Mouse (Mus musculus) neural tube, embryonic 12.5 days (tissue): ENCODE data around the gene Grhl1. TPM values are rescaled to one million over a fixed set of nuclear protein-coding genes. Genes with fewer than 3 reads are reported as not detected.
"Not testable (repeated sequence)": the region's sequence is repeated elsewhere in the genome, so short reads cannot be mapped to it uniquely, and the experiment has no call there.

Experiments
- ATAC-seq: fragments of 200-750 bp; cut with Nextera tagmentation; 2 replicates; pipeline ENCODE4 v1.8.0; 2017; ENCODE audit warnings: low read depth, mild to moderate bottlenecking, moderate TSS enrichment, moderate library complexity; ENCODE audit not compliant: low FRiP score
- H3K27ac ChIP-seq: fragments of 300-500 bp; sonication (generic); 2 replicates; pipeline ENCODE4 v1.5.1; 2016
- H3K27me3 ChIP-seq: fragments of 300-500 bp; sonication (generic); replicated peaks from 2 replicates; pipeline ENCODE4 v1.6.1; 2016; ENCODE audit warnings: mild to moderate bottlenecking
- H3K36me3 ChIP-seq: fragments of 300-500 bp; sonication (generic); 2 replicates; pipeline ENCODE4 v1.6.1; 2016; ENCODE audit warnings: mild to moderate bottlenecking
- H3K4me1 ChIP-seq: fragments of 300-500 bp; sonication (generic); 2 replicates; pipeline ENCODE4 v1.6.1; 2016
- H3K4me2 ChIP-seq: fragments of 300-500 bp; sonication (generic); replicated peaks from 2 replicates; pipeline ENCODE4 v1.6.1; 2016; ENCODE audit warnings: mild to moderate bottlenecking
- H3K4me3 ChIP-seq: fragments of 300-500 bp; sonication (generic); 2 replicates; pipeline ENCODE4 v1.5.1; 2016
- H3K9ac ChIP-seq: fragments of 300-500 bp; sonication (generic); 2 replicates; pipeline ENCODE4 v1.6.1; 2016; ENCODE audit warnings: mild to moderate bottlenecking
- H3K9me3 ChIP-seq: fragments of 300-500 bp; sonication (generic); 2 replicates; pipeline ENCODE4 v1.6.1; 2016; ENCODE audit warnings: mild to moderate bottlenecking
- WGBS: fragments of 180-500 bp; shearing (Covaris S2); methylation state at CpG from one replicate; pipeline ENCODE4 v1.1.7; 2016; 5-methylcytosine and 5-hydroxymethylcytosine counted together
- polyA plus RNA-seq: library from polyadenylated mRNA; unstranded; fragments of >200 nt; fragmentation: Nextera tagmentation; extraction: Ambion mirVana; gene quantifications from 2 replicates; pipeline ENCODE4 v1.2.1, GENCODE M21; 2016

The Grhl1 gene
- polyA plus RNA-seq = 0.50 and 0.55 TPM in 2 replicates

GRCm38 (mm10) chr12:24571523-24572392 is at the start of gene Grhl1:
Gene Grhl1 (plus strand): TSS chr12:24572283.
- WGBS = 2% methylated on average over 64 of the region's 64 CpGs
- Histone ChIP-seq H3K27ac (no peak within 1 kb of the TSS), H3K4me2 (peak within 1 kb of the TSS; percentile 85), H3K4me3 (peak within 1 kb of the TSS; percentile 68), H3K4me1 (no peaks in the 10 kb centered on the region), H3K27me3 (peaks cover 37% of the 10 kb centered on the region), H3K9ac (peak within 1 kb of the TSS; percentile 61), H3K9me3 (no peaks in the 10 kb centered on the region), H3K36me3 (no peaks in the 10 kb centered on the region)
- ATAC-seq = peak; percentile 99

- not testable (repeated sequence) for H3K4me2 ChIP-seq, ATAC-seq, H3K9me3 ChIP-seq, H3K9ac ChIP-seq, H3K4me3 ChIP-seq, H3K4me1 ChIP-seq, H3K27me3 ChIP-seq, H3K27ac ChIP-seq
- 93% methylated on average over 7 of the region's 7 CpGs for WGBS
- peaks cover 13% of the 10 kb centered on the region for H3K36me3 ChIP-seq
Measured at GRCm38 (mm10) chr12:24525065-24525464, 47.0 kb upstream of the Grhl1 start.

- Histone ChIP-seq H3K4me1 (no peaks in the 10 kb centered on the region), H3K27ac (no peak overlapping the region), H3K9me3 (no peaks in the 10 kb centered on the region), H3K4me3 (no peak overlapping the region), H3K4me2 (no peak overlapping the region), H3K9ac (no peak overlapping the region), H3K27me3 (no peaks in the 10 kb centered on the region), H3K36me3 (peaks cover 12% of the 10 kb centered on the region)
- no peak for ATAC-seq
- 73% methylated on average over 5 of the region's 5 CpGs for WGBS
Measured at GRCm38 (mm10) chr12:24536390-24536789, 35.7 kb upstream of the Grhl1 start.

GRCm38 (mm10) chr12:24537201-24537600 is 34.9 kb upstream of the Grhl1 start:
- Histone ChIP-seq H3K36me3 (peaks cover 8% of the 10 kb centered on the region), H3K9me3 (no peaks in the 10 kb centered on the region), H3K4me3 (no peak overlapping the region), H3K27ac (no peak overlapping the region), H3K27me3 (no peaks in the 10 kb centered on the region), H3K9ac (no peak overlapping the region), H3K4me2 (no peak overlapping the region), H3K4me1 (no peaks in the 10 kb centered on the region)
- 56% methylated on average over 2 of the region's 2 CpGs for WGBS
- no peak for ATAC-seq

- H3K9me3 ChIP-seq = no peaks in the 10 kb centered on the region
- H3K27ac ChIP-seq = no peak overlapping the region
- WGBS = 78% methylated on average over 4 of the region's 4 CpGs
- no peak for ATAC-seq
- H3K9ac ChIP-seq = no peak overlapping the region
- H3K4me1 ChIP-seq = no peaks in the 10 kb centered on the region
- no peak overlapping the region for H3K4me2 ChIP-seq
- H3K27me3 ChIP-seq = no peaks in the 10 kb centered on the region
- H3K36me3 ChIP-seq = peaks cover 5% of the 10 kb centered on the region
- H3K4me3 ChIP-seq = no peak overlapping the region
Measured at GRCm38 (mm10) chr12:24537965-24538364, 34.1 kb upstream of the Grhl1 start.

GRCm38 (mm10) chr12:24541426-24542154 is 30.5 kb upstream of the Grhl1 start:
- no peaks in the 10 kb centered on the region for H3K27me3 ChIP-seq
- ATAC-seq = no peak
- H3K4me3 ChIP-seq = no peak overlapping the region
- H3K27ac ChIP-seq = no peak overlapping the region
- H3K36me3 ChIP-seq = peaks cover 19% of the 10 kb centered on the region
- no peaks in the 10 kb centered on the region for H3K4me1 ChIP-seq
- WGBS = 88% methylated on average over 16 of the region's 16 CpGs
- no peak overlapping the region for H3K9ac ChIP-seq
- no peak overlapping the region for H3K4me2 ChIP-seq
- H3K9me3 ChIP-seq = no peaks in the 10 kb centered on the region

- no peaks in the 10 kb centered on the region for H3K9me3 ChIP-seq
- WGBS = 87% methylated on average over 8 of the region's 8 CpGs
- H3K4me1 ChIP-seq = no peaks in the 10 kb centered on the region
- H3K9ac ChIP-seq = no peak overlapping the region
- H3K27ac ChIP-seq = no peak overlapping the region
- H3K4me3 ChIP-seq = no peak overlapping the region
- ATAC-seq = no peak
- no peak overlapping the region for H3K4me2 ChIP-seq
- H3K27me3 ChIP-seq = no peaks in the 10 kb centered on the region
- H3K36me3 ChIP-seq = peaks cover 31% of the 10 kb centered on the region
Measured at GRCm38 (mm10) chr12:24547686-24548085, 24.4 kb upstream of the Grhl1 start.

- Histone ChIP-seq H3K27ac (no peak overlapping the region), H3K4me2 (no peak overlapping the region), H3K4me1 (no peaks in the 10 kb centered on the region), H3K36me3 (peaks cover 31% of the 10 kb centered on the region), H3K4me3 (no peak overlapping the region), H3K9ac (no peak overlapping the region), H3K27me3 (no peaks in the 10 kb centered on the region), H3K9me3 (no peaks in the 10 kb centered on the region)
- 87% methylated on average over 6 of the region's 6 CpGs for WGBS
- ATAC-seq = no peak
Measured at GRCm38 (mm10) chr12:24548885-24549284, 23.2 kb upstream of the Grhl1 start.

GRCm38 (mm10) chr12:24552531-24552930 is 19.6 kb upstream of the Grhl1 start:
- ATAC-seq = no peak
- H3K36me3 ChIP-seq = peaks cover 9% of the 10 kb centered on the region; the same call in 1 of the 2 replicates
- H3K9me3 ChIP-seq = no peaks in the 10 kb centered on the region
- no peak overlapping the region for H3K4me3 ChIP-seq
- 83% methylated on average over 2 of the region's 2 CpGs for WGBS
- no peak overlapping the region for H3K9ac ChIP-seq
- H3K27ac ChIP-seq = no peak overlapping the region
- no peak overlapping the region for H3K4me2 ChIP-seq
- H3K4me1 ChIP-seq = no peaks in the 10 kb centered on the region
- no peaks in the 10 kb centered on the region for H3K27me3 ChIP-seq

GRCm38 (mm10) chr12:24555976-24556375 is 16.1 kb upstream of the Grhl1 start:
- H3K4me2 ChIP-seq = no peak overlapping the region
- WGBS = 86% methylated on average over 8 of the region's 8 CpGs
- no peak overlapping the region for H3K9ac ChIP-seq
- H3K27ac ChIP-seq = no peak overlapping the region
- H3K9me3 ChIP-seq = no peaks in the 10 kb centered on the region
- H3K4me1 ChIP-seq = no peaks in the 10 kb centered on the region
- no peaks in the 10 kb centered on the region for H3K27me3 ChIP-seq
- H3K36me3 ChIP-seq = no peaks in the 10 kb centered on the region
- ATAC-seq = no peak
- H3K4me3 ChIP-seq = no peak overlapping the region

- H3K4me1 ChIP-seq = no peaks in the 10 kb centered on the region
- H3K9me3 ChIP-seq = no peaks in the 10 kb centered on the region
- H3K4me3 ChIP-seq = no peak overlapping the region
- no peaks in the 10 kb centered on the region for H3K36me3 ChIP-seq
- H3K9ac ChIP-seq = no peak overlapping the region
- H3K4me2 ChIP-seq = no peak overlapping the region
- 92% methylated on average over 7 of the region's 7 CpGs for WGBS
- H3K27ac ChIP-seq = no peak overlapping the region
- no peak for ATAC-seq
- H3K27me3 ChIP-seq = no peaks in the 10 kb centered on the region
Measured at GRCm38 (mm10) chr12:24563395-24563960, 8.6 kb upstream of the Grhl1 start.

- 83% methylated on average over 6 of the region's 6 CpGs for WGBS
Measured at GRCm38 (mm10) chr12:24565311-24565710, 6.8 kb upstream of the Grhl1 start.

More at GRCm38 (mm10) chr12:24565311-24565710, 6.8 kb upstream of the Grhl1 start:
- Histone ChIP-seq H3K27me3 (peaks cover 6% of the 10 kb centered on the region; the same call in 1 of the 2 replicates), H3K27ac (no peak overlapping the region), H3K9me3 (no peaks in the 10 kb centered on the region), H3K4me2 (no peak overlapping the region), H3K4me1 (no peaks in the 10 kb centered on the region), H3K4me3 (no peak overlapping the region), H3K9ac (no peak overlapping the region), H3K36me3 (no peaks in the 10 kb centered on the region)
- no peak for ATAC-seq
